Mouse (Mus musculus) B cell, adult 2 months (primary cell): ENCODE data around the gene Hnrnpul2.
"Not testable (repeated sequence)": the region's sequence is repeated elsewhere in the genome, so short reads cannot be mapped to it uniquely, and the experiment has no call there.

Source experiments
- DNase-seq, 2 experiments: peaks; one replicate each; pipeline ENCODE4 v3.0.0; 2022

Gene Hnrnpul2

GRCm38 (mm10) chr19:8853117-8853516, 33.3 kb downstream of the Hnrnpul2 start:
- no peak for DNase-seq

DNA sequence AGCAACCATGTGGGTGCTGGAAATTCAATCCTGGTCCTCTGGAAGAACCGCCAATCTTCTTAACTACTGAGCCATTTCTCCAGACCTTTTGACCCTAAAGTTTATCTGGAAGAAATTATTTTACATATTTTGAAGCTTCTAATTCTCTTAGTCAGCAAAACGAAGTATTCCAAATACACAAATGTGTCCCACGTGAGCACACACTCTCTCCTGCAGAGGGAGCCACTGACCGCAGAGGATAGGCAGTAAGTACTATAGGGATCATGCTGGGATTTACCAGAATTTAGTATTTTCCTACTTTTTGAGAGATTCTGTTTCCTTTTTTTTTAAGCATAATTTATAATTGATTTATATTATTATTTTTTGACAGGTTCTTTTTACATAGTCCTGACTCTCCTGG, 37.9 kb downstream of the Hnrnpul2 start:
- DNase-seq = peak; percentile 41 to 46

DNA sequence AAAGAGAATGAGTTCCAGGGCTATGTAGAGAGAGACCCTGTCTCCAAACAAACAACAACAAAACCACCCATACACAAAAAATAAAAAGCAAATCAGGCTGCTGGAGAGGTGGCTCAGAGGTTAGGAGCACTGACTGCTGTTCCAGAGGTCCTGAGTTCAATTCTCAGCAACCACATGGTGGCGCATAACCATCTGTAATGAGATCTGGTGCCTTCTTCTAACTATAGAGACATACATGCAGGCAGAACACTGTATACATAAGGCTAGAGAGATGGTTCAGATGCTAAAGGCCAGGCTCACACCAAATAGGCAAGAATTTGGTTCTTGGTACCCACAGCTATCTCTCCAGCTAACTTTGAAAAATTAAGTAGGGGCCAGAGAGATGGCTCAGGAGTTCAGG, 39.2 kb downstream of the Hnrnpul2 start:
- DNase-seq = peak; percentile 59 to 61

DNA sequence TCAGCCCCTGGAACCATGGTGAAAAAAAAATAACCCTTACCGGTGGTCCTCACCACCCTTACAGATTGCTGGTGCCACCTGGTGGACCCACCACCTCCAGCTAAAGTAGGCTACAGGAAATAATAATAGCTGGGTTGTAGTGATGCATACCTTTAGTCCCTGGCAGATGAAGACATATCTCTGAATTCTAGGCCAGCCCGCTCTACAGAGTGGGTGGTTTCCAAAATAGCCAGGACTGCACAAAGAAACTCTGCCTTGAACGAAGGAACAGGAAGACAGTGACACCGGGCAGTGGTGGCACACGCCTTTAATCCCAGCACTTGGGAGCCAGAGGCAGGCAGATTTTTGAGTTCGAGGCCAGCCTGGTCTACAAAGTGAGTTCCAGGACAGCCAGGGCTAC, 44.5 kb downstream of the Hnrnpul2 start:
- no peak for DNase-seq

- DNase-seq = not testable (repeated sequence)
Measured at GRCm38 (mm10) chr19:8870381-8870780, 50.6 kb downstream of the Hnrnpul2 start.

- DNase-seq = no peak
Measured at GRCm38 (mm10) chr19:8870838-8871237, 51.0 kb downstream of the Hnrnpul2 start.

- peak; percentile 93 to 94 for DNase-seq
Measured at GRCm38 (mm10) chr19:8871267-8872186, 51.7 kb downstream of the Hnrnpul2 start, which contains the start of gene Ubxn1. Gene Ubxn1, plus strand, starts transcription at chr19:8871496.

- DNase-seq = no peak
Measured at GRCm38 (mm10) chr19:8872266-8872840, 52.5 kb downstream of the Hnrnpul2 start.

GRCm38 (mm10) chr19:8875031-8875430, 55.2 kb downstream of the Hnrnpul2 start:
- DNase-seq = no peak

DNA sequence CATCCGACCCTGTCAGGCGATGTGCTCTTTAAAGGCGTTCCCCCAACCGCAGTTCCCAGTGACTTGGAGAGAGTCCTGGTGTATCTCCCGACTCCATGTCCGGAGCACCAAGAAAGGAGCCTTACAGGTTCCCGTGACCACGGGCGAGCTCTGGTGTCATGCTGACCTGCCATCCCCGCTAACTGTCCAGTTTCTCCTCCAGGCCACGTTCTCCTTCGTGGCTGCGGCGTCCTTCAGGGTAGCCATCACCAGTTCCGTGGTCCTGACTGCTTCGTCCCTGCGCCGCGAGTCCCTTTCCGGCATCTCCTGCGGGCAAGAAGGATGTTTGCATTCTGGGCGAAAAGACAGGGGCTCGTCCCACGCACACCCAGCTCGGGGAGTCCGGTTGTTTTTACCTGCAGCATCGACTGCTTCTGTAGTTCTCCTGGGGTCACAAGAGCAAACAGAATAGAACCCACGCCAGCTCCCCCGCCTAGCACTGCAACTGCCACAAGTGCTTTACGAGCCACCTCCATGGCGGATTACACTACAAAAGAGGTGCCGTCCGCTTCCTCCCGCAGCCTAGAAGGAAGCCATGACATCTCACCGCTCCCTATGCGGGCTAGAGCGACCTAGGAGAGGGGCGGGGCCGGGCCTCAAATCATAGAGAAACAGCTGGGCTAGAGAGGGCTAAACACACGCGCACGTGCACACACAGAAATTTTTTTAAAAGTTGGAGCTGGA, 60.7 kb downstream of the Hnrnpul2 start, which contains the start of gene Uqcc3:
Gene Uqcc3 (minus strand): TSS at position 613 of the 723 bp plus-strand sequence.
- peak; percentile 90 to 91 for DNase-seq

DNA sequence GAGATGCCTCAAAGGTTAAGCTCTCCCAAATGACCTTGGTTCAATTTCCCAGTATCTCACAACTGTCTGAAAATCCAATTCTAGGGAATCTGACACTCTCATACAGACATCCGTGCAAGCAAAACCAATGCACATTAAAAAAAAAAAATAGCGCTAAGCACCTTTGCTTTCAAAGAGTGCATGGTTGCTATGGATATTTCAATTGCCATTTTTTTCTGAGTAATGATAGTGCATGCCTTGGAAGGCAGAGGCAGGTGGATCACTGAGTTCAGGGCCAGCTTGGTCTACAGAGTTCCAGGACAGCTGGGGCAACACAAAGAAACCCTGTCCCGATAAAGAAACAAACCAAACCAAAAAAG, 61.2 kb downstream of the Hnrnpul2 start:
- no peak for DNase-seq

DNA sequence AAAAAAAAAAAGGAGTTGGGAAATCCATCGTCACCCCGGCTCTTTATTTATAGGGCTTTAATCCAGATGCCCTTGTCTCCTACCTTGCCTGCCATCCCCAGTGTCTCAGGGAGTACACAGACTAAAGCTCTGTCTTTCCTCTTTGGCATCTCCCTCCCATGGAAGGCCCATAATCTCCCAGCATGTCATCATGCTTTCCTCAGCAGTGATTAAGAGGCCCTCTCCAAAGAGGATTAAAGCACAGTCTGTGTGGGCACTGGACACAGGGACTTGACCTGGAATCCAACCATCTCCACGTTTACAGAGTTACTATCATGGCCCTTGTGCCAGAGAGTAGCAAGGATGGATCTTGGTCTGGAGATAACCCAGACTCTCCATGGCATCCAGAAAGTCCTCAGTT, 63.8 kb downstream of the Hnrnpul2 start, which contains the start of the genes Lbhd1 and Gm49403:
Gene Lbhd1 (plus strand): TSS at position 117 of the 400 bp plus-strand sequence.
Gene Gm49403 (plus strand): TSS at position 315 of the 400 bp plus-strand sequence.
- DNase-seq = no peak
